In the genomic region with DNA sequence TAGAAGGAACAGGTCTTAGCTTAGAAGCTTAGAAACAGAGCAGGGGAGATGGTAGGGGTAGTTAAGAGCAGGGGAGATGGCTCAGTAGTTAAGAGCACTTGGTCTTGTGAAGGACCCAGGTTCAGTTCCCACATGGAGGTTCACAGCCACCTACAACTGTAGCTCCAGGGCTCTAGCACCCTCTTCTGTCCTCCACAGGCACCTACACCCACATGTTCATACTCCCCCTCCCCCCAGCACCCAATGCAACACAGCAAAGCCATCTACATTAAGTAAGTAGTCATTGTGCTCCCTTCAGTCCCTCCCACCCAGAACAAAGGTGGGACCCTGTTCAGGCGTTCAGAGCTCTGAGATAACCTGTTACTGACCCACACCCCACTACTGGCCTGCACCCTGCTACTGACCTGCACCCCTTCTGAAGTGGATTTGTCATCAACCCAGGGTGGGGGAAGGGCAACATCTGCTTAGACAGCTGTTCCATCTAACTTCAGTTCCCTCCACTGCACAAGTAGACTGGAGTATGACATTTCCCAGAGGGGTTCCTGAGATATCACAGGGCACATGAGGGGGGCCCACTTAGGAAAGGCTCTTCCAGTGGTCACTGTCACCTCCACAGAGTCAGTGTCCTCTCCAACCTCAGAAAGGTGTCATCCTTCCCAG, we compare ENCODE assay signal across 23 mouse cellular contexts. TPM values are rescaled to one million over a fixed set of nuclear protein-coding genes. Genes with fewer than 3 reads are reported as not detected.
DNase-seq lines count a peak whose midpoint lies in the region; ATAC-seq and TF ChIP-seq lines count a peak whose summit lies in the region.
"Had no signal": no experiment of that assay in that cellular context is flagged by ENCODE, and none has a peak within 500 bp of the region (broad histone marks: within the 10 kb centered on the region; RNA-seq: fewer than 3 reads in every experiment).

No protein-coding gene starts in this region.

- WGBS in liver, postnatal 0 days (ENCODE audit: insufficient replicate concordance) = 67% methylated on average over 1 of the region's 1 CpGs
- WGBS in liver, embryonic 12.5 days (ENCODE audit: insufficient replicate concordance) = 53% methylated on average over 1 of the region's 1 CpGs
- WGBS in bone marrow, adult 2 months = 76% methylated on average over 1 of the region's 1 CpGs

- no peaks in the 10 kb centered on the region for H3K9me3 ChIP-seq in liver, postnatal 0 days (ENCODE audit: low read length)
- no peaks in the 10 kb centered on the region for H3K9me3 ChIP-seq in liver, embryonic 12.5 days (replicated peaks)
- H3K9me3 ChIP-seq: forebrain, embryonic 12.5 days; hindbrain, embryonic 15.5 days had no signal

- peak overlapping the region; percentile 63 for H3K27ac ChIP-seq in liver, postnatal 0 days (ENCODE audit: low read depth)
- H3K27ac ChIP-seq in liver, embryonic 12.5 days = no peak overlapping the region
- peak overlapping the region; percentile 86 for H3K27ac ChIP-seq in bone marrow, adult 2 months (ENCODE audit: control insufficient read depth, insufficient read depth, low read depth, low read length, poor library complexity)
- H3K27ac ChIP-seq in left cerebral cortex, adult 2 months = no peak overlapping the region
- H3K27ac ChIP-seq: forebrain, embryonic 12.5 days; heart, adult 2 months; hindbrain, embryonic 15.5 days; layer of hippocampus, adult 2 months had no signal

- no peak overlapping the region for H3K4me2 ChIP-seq in liver, postnatal 0 days (ENCODE audit: low read depth, low read length)
- H3K4me2 ChIP-seq in liver, embryonic 12.5 days = no peak overlapping the region
- H3K4me2 ChIP-seq: forebrain, embryonic 12.5 days; hindbrain, embryonic 15.5 days; midbrain, embryonic 11.5 days had no signal

- TF ChIP-seq POLR2A in bone marrow, adult 2 months (IDR thresholded peaks at IDR 0.05; ENCODE audit: borderline replicate concordance, control insufficient read depth, low read depth, low read length) = no peak

- peaks cover 21% of the 10 kb centered on the region for H3K4me1 ChIP-seq in liver, postnatal 0 days (ENCODE audit: insufficient read depth)
- peaks cover 48% of the 10 kb centered on the region for H3K4me1 ChIP-seq in liver, embryonic 12.5 days
- H3K4me1 ChIP-seq in bone marrow, adult 2 months (ENCODE audit: control insufficient read depth, insufficient read depth, low read length) = peaks cover 10% of the 10 kb centered on the region
- H3K4me1 ChIP-seq: forebrain, embryonic 12.5 days; hindbrain, embryonic 15.5 days had no signal

- no peak for ATAC-seq in liver, postnatal 0 days
- no peak for ATAC-seq in liver, embryonic 12.5 days

- no peaks in the 10 kb centered on the region for H3K27me3 ChIP-seq in liver, postnatal 0 days (ENCODE audit: insufficient read depth, low read length)
- H3K27me3 ChIP-seq in liver, embryonic 12.5 days (replicated peaks) = no peaks in the 10 kb centered on the region; the same call in 1 of the 2 replicates
- H3K27me3 ChIP-seq: hindbrain, embryonic 15.5 days; Patski had no signal

- H3K36me3 ChIP-seq in liver, postnatal 0 days (replicated peaks; ENCODE audit: insufficient read depth, low read length) = no peaks in the 10 kb centered on the region
- no peaks in the 10 kb centered on the region for H3K36me3 ChIP-seq in liver, embryonic 12.5 days
- H3K36me3 ChIP-seq: forebrain, embryonic 12.5 days; hindbrain, embryonic 15.5 days had no signal

- intact Hi-C loops in left cerebral cortex, adult 2 months (cut with DNase I) = no loop called here

- no peak overlapping the region for H3K4me3 ChIP-seq in liver, postnatal 0 days (ENCODE audit: low read depth, low read length)
- no peak overlapping the region for H3K4me3 ChIP-seq in liver, embryonic 12.5 days
- no peak overlapping the region for H3K4me3 ChIP-seq in bone marrow, adult 2 months (replicated peaks; ENCODE audit: control insufficient read depth, low read depth, low read length)
- no peak overlapping the region for H3K4me3 ChIP-seq in left cerebral cortex, adult 2 months
- H3K4me3 ChIP-seq: forebrain, embryonic 12.5 days; heart, adult 2 months; hindbrain, embryonic 15.5 days; layer of hippocampus, adult 2 months had no signal

- no peak overlapping the region for H3K9ac ChIP-seq in liver, postnatal 0 days (replicated peaks)
- no peak overlapping the region for H3K9ac ChIP-seq in liver, embryonic 12.5 days
- H3K9ac ChIP-seq: forebrain, embryonic 12.5 days; hindbrain, embryonic 15.5 days had no signal

- no peak for DNase-seq in liver, postnatal 0 days
- DNase-seq in A20 (ENCODE audit: low read depth, low spot score) = peak; percentile 86
- peak; percentile 65 to 66 for DNase-seq in B cell, adult 2 months
- DNase-seq in left cerebral cortex, adult 2 months (ENCODE audit: extremely low spot score in 1 of 2, low spot score in 2 of 2) = no peak
- no peak for DNase-seq in T-cell, adult 2 months (ENCODE audit: low spot score)
- DNase-seq: cerebellum, adult 9-11 months had no signal

- TF ChIP-seq CTCF in liver, postnatal 0 days (IDR thresholded peaks at IDR 0.05; ENCODE audit: low read depth) = peak; percentile 38
- TF ChIP-seq CTCF in bone marrow, adult 2 months (IDR thresholded peaks at IDR 0.05; ENCODE audit: control insufficient read depth, insufficient read depth, low read length) = no peak
- TF ChIP-seq CTCF in left cerebral cortex, adult 2 months (IDR thresholded peaks at IDR 0.05) = no peak

- no peak for TF ChIP-seq EP300 in liver, postnatal 0 days (IDR thresholded peaks at IDR 0.05; ENCODE audit: low read depth)

RNA-seq across cellular contexts. Expression of a gene that starts 31.8 kb away (rescaled TPM):
- 6.3 and 6.4 TPM in 2 replicates for polyA plus RNA-seq in liver, postnatal 0 days (2015; fragmentation: Nextera tagmentation; extraction: Ambion mirVana)
- polyA plus RNA-seq in liver, embryonic 12.5 days (2016; fragmentation: Nextera tagmentation; extraction: Ambion mirVana) = 10.1 and 10.3 TPM in 2 replicates
- polyA plus RNA-seq in bone marrow, adult 2 months (2011; ENCODE audit: insufficient read depth, insufficient read length, low replicate concordance, missing spikeins) = 514 and 1,002 TPM in 2 replicates
- 1 to 10 TPM; 3.9 to 6.2 TPM for total RNA-seq in left cerebral cortex, adult 2 months (2021)

RNA-seq across cellular contexts. Expression of a gene that starts 33.4 kb away (rescaled TPM):
- polyA plus RNA-seq in liver, postnatal 0 days (2015; fragmentation: Nextera tagmentation; extraction: Ambion mirVana) = 40.7 and 41.7 TPM in 2 replicates
- polyA plus RNA-seq in liver, embryonic 12.5 days (2016; fragmentation: Nextera tagmentation; extraction: Ambion mirVana) = 80.9 and 85.0 TPM in 2 replicates
- polyA plus RNA-seq in bone marrow, adult 2 months (2011; ENCODE audit: insufficient read depth, insufficient read length, low replicate concordance, missing spikeins) = 27.1 and 51.8 TPM in 2 replicates
- 10 to 100 TPM; 83.1 to 84.7 TPM for total RNA-seq in left cerebral cortex, adult 2 months (2021)

RNA-seq across cellular contexts. Expression of a gene that starts 45.6 kb away (rescaled TPM):
- polyA plus RNA-seq in liver, postnatal 0 days (2015; fragmentation: Nextera tagmentation; extraction: Ambion mirVana) = 5.6 and 7.4 TPM in 2 replicates
- 5.7 and 6.0 TPM in 2 replicates for polyA plus RNA-seq in liver, embryonic 12.5 days (2016; fragmentation: Nextera tagmentation; extraction: Ambion mirVana)
- polyA plus RNA-seq in bone marrow, adult 2 months (2011; ENCODE audit: insufficient read depth, insufficient read length, low replicate concordance, missing spikeins) = 123 and 179 TPM in 2 replicates
- total RNA-seq in left cerebral cortex, adult 2 months (2021) = 10 to 100 TPM; 17.1 to 32.3 TPM

RNA-seq across cellular contexts. Expression of a gene that starts 53.7 kb away (rescaled TPM):
- 27.5 and 28.4 TPM in 2 replicates for polyA plus RNA-seq in liver, postnatal 0 days (2015; fragmentation: Nextera tagmentation; extraction: Ambion mirVana)
- polyA plus RNA-seq in liver, embryonic 12.5 days (2016; fragmentation: Nextera tagmentation; extraction: Ambion mirVana) = 42.7 and 43.0 TPM in 2 replicates
- 34.8 and 47.9 TPM in 2 replicates for polyA plus RNA-seq in bone marrow, adult 2 months (2011; ENCODE audit: insufficient read depth, insufficient read length, low replicate concordance, missing spikeins)
- total RNA-seq in left cerebral cortex, adult 2 months (2021) = 10 to 100 TPM; 59.0 to 60.9 TPM

RNA-seq across cellular contexts. Expression of a gene that starts 59.8 kb away (rescaled TPM):
- polyA plus RNA-seq in liver, postnatal 0 days (2015; fragmentation: Nextera tagmentation; extraction: Ambion mirVana) = not detected in 2 replicates
- not detected in 2 replicates for polyA plus RNA-seq in liver, embryonic 12.5 days (2016; fragmentation: Nextera tagmentation; extraction: Ambion mirVana)
- not detected in 2 replicates for polyA plus RNA-seq in bone marrow, adult 2 months (2011; ENCODE audit: insufficient read depth, insufficient read length, low replicate concordance, missing spikeins)
- not detected for total RNA-seq in left cerebral cortex, adult 2 months (2021)
- total RNA-seq: adrenal gland, postnatal 25 days; gastrocnemius, adult 8-10 months; heart, adult 2 months; heart, postnatal 36 days; layer of hippocampus, adult 2 months; layer of hippocampus, postnatal 36 days; left cerebral cortex, postnatal 25 days had no signal
- polyA plus RNA-seq: cortical plate, adult 2 months; embryonic facial prominence, embryonic 11.5 days; forebrain, embryonic 12.5 days; heart, adult 2 months; heart, embryonic 14.5 days; hindbrain, embryonic 15.5 days; limb, embryonic 14.5 days; midbrain, embryonic 11.5 days; Patski had no signal

Comparison
In these comparisons a context has a peak if more than half of its experiments do, and no peak if none do; other contexts are left out.
1. H3K27ac ChIP-seq: peak in liver, postnatal 0 days (single experiment) and bone marrow, adult 2 months (single experiment); none in liver, embryonic 12.5 days (single experiment) and left cerebral cortex, adult 2 months (single experiment).
2. DNase-seq: peak in A20 (single experiment) and B cell, adult 2 months (2 of 2); none in liver, postnatal 0 days (single experiment), left cerebral cortex, adult 2 months (0 of 2) and T-cell, adult 2 months (single experiment).
3. RNA of a gene that starts 31.8 kb away (polyA plus RNA-seq): 514 to 1,002 TPM in bone marrow, adult 2 months; 10.1 to 10.3 TPM in liver, embryonic 12.5 days and 6.3 to 6.4 TPM in liver, postnatal 0 days; every median in the first group is over 10 times any median in the second.
4. RNA of a gene that starts 45.6 kb away (polyA plus RNA-seq): 123 to 179 TPM in bone marrow, adult 2 months; 5.7 to 6.0 TPM in liver, embryonic 12.5 days and 5.6 to 7.4 TPM in liver, postnatal 0 days; every median in the first group is over 10 times any median in the second.